Mouse (Mus musculus): ENCODE measurements at regions not wholly inside any gene's neighbourhood (a gene's known extent, or its start where the extent isn't known, plus 50 kb on each side); places are given as distances from the start of the nearest gene placed in this dataset.

GRCm38 (mm10) chr4:55976265-55976664 is 444.0 kb upstream of the Klf4 start:
- dilution Hi-C loops (cut with MboI; ENCODE audit: extremely low pct_ligation_motif_present, extremely low pct_unique_long_range_greater_than_20kb, low sequenced_read_pairs) (no loop called here), in situ Hi-C loops (cut with MboI; ENCODE audit: low pct_ligation_motif_present, low pct_unique_long_range_greater_than_20kb, low sequenced_read_pairs) (no loop called here)
- Histone ChIP-seq H3K27me3 (replicated peaks) (no peaks in the 10 kb centered on the region), H3K4me3 (replicated peaks in 1 of 3; ENCODE audit: low read depth in 2 of 3, low read length in 2 of 3, poor library complexity in 1 of 3) (no peak overlapping the region), H3K36me3 (replicated peaks in 1 of 2; ENCODE audit: control insufficient read depth in 1 of 2, insufficient read depth in 1 of 2, low read length in 1 of 2) (no peaks in the 10 kb centered on the region), H3K4me2 (ENCODE audit: insufficient read depth, low read depth, poor library complexity, severe bottlenecking) (no peak overlapping the region), H3K9ac (ENCODE audit: insufficient read depth, low read depth) (no peak overlapping the region), H3K27ac (ENCODE audit: insufficient read depth, low read depth) (no peak overlapping the region), H3K79me2 (replicated peaks; ENCODE audit: control insufficient read depth, extremely low read depth, insufficient read depth, poor library complexity, severe bottlenecking) (no peaks in the 10 kb centered on the region), H3K9me3 (replicated peaks; ENCODE audit: low read length) (no peaks in the 10 kb centered on the region), H3K4me1 (ENCODE audit: control insufficient read depth in 1 of 2, insufficient read depth in 2 of 2) (no peaks in the 10 kb centered on the region)
- no peak for TF ChIP-seq USF1 (IDR thresholded peaks at IDR 0.05; ENCODE audit: low read depth, low read length)
- no peak for TF ChIP-seq CHD1 (IDR thresholded peaks at IDR 0.05; ENCODE audit: low read depth, low read length)
- no peak for TF ChIP-seq ZC3H11A (IDR thresholded peaks at IDR 0.05; ENCODE audit: low read depth, low read length)
- no peak for TF ChIP-seq PAX5 (IDR thresholded peaks at IDR 0.05; ENCODE audit: low read length)
- DNase-seq (ENCODE audit: extremely low read depth) = no peak

DNA sequence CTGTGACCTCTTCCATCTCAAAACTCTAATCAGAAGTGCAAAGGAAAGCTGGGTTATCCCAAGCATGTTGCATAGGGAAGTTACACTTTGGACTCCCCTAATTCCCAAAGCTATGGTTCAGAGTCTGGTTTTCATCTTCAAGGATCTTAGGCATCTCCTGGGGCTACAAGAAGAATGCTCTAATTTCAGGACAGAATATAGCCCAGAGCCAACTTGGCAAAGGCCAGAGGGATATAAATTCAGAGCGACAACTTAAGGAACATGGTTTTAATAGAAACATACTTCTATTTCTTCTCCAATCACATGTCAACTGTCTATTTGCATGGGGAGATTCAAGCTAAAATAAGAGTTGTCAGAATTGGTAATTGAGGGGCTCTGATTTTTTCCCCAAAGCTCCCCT is 441.4 kb upstream of the Klf4 start:
- dilution Hi-C loops (cut with MboI; ENCODE audit: extremely low pct_ligation_motif_present, extremely low pct_unique_long_range_greater_than_20kb, low sequenced_read_pairs) = no loop called here
- Histone ChIP-seq H3K4me1 (ENCODE audit: control insufficient read depth in 1 of 2, insufficient read depth in 2 of 2) (no peaks in the 10 kb centered on the region), H3K27me3 (replicated peaks) (no peaks in the 10 kb centered on the region), H3K27ac (ENCODE audit: insufficient read depth, low read depth) (no peak overlapping the region), H3K36me3 (replicated peaks in 1 of 2; ENCODE audit: control insufficient read depth in 1 of 2, insufficient read depth in 1 of 2, low read length in 1 of 2) (no peaks in the 10 kb centered on the region), H3K9me3 (replicated peaks; ENCODE audit: low read length) (no peaks in the 10 kb centered on the region), H3K4me2 (ENCODE audit: insufficient read depth, low read depth, poor library complexity, severe bottlenecking) (no peak overlapping the region), H3K4me3 (replicated peaks in 1 of 3; ENCODE audit: low read depth in 2 of 3, low read length in 2 of 3, poor library complexity in 1 of 3) (no peak overlapping the region), H3K9ac (ENCODE audit: insufficient read depth, low read depth) (no peak overlapping the region), H3K79me2 (replicated peaks; ENCODE audit: control insufficient read depth, extremely low read depth, insufficient read depth, poor library complexity, severe bottlenecking) (no peaks in the 10 kb centered on the region)
- no peak for DNase-seq (ENCODE audit: extremely low read depth)
- TF ChIP-seq ZC3H11A (IDR thresholded peaks at IDR 0.05; ENCODE audit: low read depth, low read length) (no peak), ELF1 (IDR thresholded peaks at IDR 0.05; ENCODE audit: low read depth, low read length) (no peak)
- in situ Hi-C loops (cut with MboI; ENCODE audit: low pct_ligation_motif_present, low pct_unique_long_range_greater_than_20kb, low sequenced_read_pairs) = no loop called here

DNA sequence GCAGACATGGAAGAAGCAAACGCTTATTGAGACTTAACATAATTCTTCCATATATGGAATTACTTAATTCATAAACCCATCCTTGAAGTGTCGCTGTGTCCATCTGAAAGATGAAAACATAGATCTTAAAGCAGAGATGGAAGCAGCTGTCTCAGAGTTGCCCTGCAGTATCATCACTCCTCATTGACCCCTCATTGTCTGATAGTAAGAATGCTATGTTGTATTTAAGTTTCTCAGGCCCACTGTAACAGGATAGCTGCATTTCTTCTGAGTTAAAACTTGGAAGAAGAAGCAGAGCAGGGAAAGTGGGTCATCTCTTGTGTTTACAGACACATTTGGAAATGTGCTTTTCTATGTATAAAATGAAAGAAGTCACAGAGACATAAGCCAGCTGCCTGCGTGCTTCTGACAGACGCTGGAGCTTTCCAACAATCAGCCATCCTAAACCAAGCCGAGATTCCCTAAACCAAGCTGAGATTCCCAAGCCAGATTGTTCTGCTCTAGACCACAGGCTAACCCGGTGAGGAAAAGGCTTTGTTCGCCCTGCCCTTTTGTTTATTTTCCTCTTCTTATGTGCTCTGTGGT is 440.1 kb upstream of the Klf4 start:
- TF ChIP-seq JUND (conservative IDR thresholded peaks at IDR 0.05; ENCODE audit: low read depth, low read length) (no peak), CTCF (conservative IDR thresholded peaks at IDR 0.05 in 1 of 2, IDR thresholded peaks at IDR 0.05 in 1 of 2; ENCODE audit: low read depth in 2 of 2, low read length in 2 of 2) (no peak), NELFE (IDR thresholded peaks at IDR 0.05; ENCODE audit: low read depth, low read length) (no peak), BHLHE40 (IDR thresholded peaks at IDR 0.05; ENCODE audit: low read depth, low read length) (no peak), IRF4 (IDR thresholded peaks at IDR 0.05; ENCODE audit: low read depth, low read length) (no peak), USF2 (conservative IDR thresholded peaks at IDR 0.05; ENCODE audit: low read depth, low read length) (no peak), POLR2A (IDR thresholded peaks at IDR 0.05; ENCODE audit: low read depth, low read length) (no peak), TBP (conservative IDR thresholded peaks at IDR 0.05; ENCODE audit: low read depth, low read length) (no peak), HCFC1 (IDR thresholded peaks at IDR 0.05; ENCODE audit: low read depth, low read length) (no peak), SMC3 (IDR thresholded peaks at IDR 0.05; ENCODE audit: low read depth, low read length) (no peak), ZNF384 (IDR thresholded peaks at IDR 0.05; ENCODE audit: low read depth, low read length) (no peak), MEF2A (IDR thresholded peaks at IDR 0.05; ENCODE audit: borderline replicate concordance, low read depth, low read length) (no peak), USF1 (IDR thresholded peaks at IDR 0.05; ENCODE audit: low read depth, low read length) (no peak), E2F4 (IDR thresholded peaks at IDR 0.05; ENCODE audit: insufficient replicate concordance, low read depth, low read length) (no peak), UBTF (IDR thresholded peaks at IDR 0.05; ENCODE audit: low read depth, low read length) (no peak), ZMIZ1 (IDR thresholded peaks at IDR 0.05; ENCODE audit: low read depth, low read length) (no peak)
- Histone ChIP-seq H3K79me2 (replicated peaks; ENCODE audit: control insufficient read depth, extremely low read depth, insufficient read depth, poor library complexity, severe bottlenecking) (no peaks in the 10 kb centered on the region), H3K4me3 (replicated peaks in 1 of 3; ENCODE audit: low read depth in 2 of 3, low read length in 2 of 3, poor library complexity in 1 of 3) (no peak overlapping the region), H3K4me1 (ENCODE audit: control insufficient read depth in 1 of 2, insufficient read depth in 2 of 2) (no peaks in the 10 kb centered on the region), H3K36me3 (replicated peaks in 1 of 2; ENCODE audit: control insufficient read depth in 1 of 2, insufficient read depth in 1 of 2, low read length in 1 of 2) (no peaks in the 10 kb centered on the region), H3K27ac (ENCODE audit: insufficient read depth, low read depth) (no peak overlapping the region), H3K27me3 (replicated peaks) (no peaks in the 10 kb centered on the region), H3K9me3 (replicated peaks; ENCODE audit: low read length) (no peaks in the 10 kb centered on the region), H3K4me2 (ENCODE audit: insufficient read depth, low read depth, poor library complexity, severe bottlenecking) (no peak overlapping the region), H3K9ac (ENCODE audit: insufficient read depth, low read depth) (no peak overlapping the region)
- DNase-seq (ENCODE audit: extremely low read depth) = no peak
- dilution Hi-C loops (cut with MboI; ENCODE audit: extremely low pct_ligation_motif_present, extremely low pct_unique_long_range_greater_than_20kb, low sequenced_read_pairs) = no loop called here
- in situ Hi-C loops (cut with MboI; ENCODE audit: low pct_ligation_motif_present, low pct_unique_long_range_greater_than_20kb, low sequenced_read_pairs) = no loop called here

All from CH12.LX (cell line).